Mouse (Mus musculus) thymus, adult 2 months (tissue): ENCODE data around the gene Foxa1.

Experiments used
- CTCF ChIP-seq: fragments of 200-500 bp; IDR thresholded peaks from 2 replicates; pipeline ENCODE4 v1.5.1; 2012; ENCODE audit warnings: mild to moderate bottlenecking, control low read depth, low read length, moderate library complexity, borderline replicate concordance; ENCODE audit not compliant: control insufficient read depth, poor library complexity, insufficient read depth; ENCODE audit errors: extremely low read depth
- POLR2A ChIP-seq: fragments of 200-500 bp; IDR thresholded peaks from 2 replicates; pipeline ENCODE4 v1.6.1; 2012; ENCODE audit warnings: mild to moderate bottlenecking, low read length, control low read depth, moderate library complexity; ENCODE audit not compliant: control insufficient read depth, poor library complexity, insufficient read depth; ENCODE audit errors: extremely low read depth

DNA sequence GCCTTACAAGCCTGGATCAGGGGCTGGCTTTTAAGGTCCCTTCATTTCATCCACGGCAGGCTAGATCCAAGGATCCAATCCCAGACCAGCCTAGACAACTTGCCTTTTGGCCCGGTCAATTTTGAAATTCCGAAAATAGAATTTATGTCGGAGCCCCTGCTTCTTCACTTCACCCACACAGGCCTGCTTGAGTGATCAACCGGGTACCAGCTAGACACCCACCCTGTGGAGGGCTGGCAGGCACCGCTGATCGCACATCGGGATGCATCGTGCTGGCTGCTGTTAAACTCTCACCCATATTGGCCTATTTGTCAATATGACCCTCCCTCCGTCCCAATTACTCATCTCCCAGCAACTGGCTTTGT, 3.1 kb downstream of the Foxa1 start:
- no peak for TF ChIP-seq CTCF
- no peak for TF ChIP-seq POLR2A
